Mouse (Mus musculus): ENCODE measurements at regions not wholly inside any gene's neighbourhood (a gene's known extent, or its start where the extent isn't known, plus 50 kb on each side); places are given as distances from the start of the nearest gene placed in this dataset.
A peak's percentile ranks its signal among the peaks of the same experiment; 100 is the strongest.
"Not testable (repeated sequence)": the region's sequence is repeated elsewhere in the genome, so short reads cannot be mapped to it uniquely, and the experiment has no call there.

DNA sequence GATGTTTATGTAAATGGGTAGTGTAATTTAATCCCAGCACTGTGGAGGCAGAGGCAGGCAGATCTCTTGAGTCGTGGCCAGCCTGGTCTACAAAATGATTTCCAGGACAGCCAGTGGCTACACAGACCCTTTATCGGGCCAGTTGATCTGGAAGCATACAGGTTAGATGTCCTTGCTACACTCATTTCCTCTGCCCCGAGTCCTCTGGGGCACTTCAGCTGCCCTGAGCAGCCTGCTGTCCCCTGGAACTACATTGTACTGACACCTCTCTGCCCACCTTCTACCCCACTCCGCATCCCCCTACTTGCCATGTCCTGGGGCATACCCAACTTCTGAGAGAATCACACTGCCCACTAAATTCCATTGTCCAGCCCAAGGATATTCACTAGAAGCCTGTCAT lies 60.6 kb upstream of the Helt start:
- DNase-seq (ENCODE audit: low spot score) = no peak

DNA sequence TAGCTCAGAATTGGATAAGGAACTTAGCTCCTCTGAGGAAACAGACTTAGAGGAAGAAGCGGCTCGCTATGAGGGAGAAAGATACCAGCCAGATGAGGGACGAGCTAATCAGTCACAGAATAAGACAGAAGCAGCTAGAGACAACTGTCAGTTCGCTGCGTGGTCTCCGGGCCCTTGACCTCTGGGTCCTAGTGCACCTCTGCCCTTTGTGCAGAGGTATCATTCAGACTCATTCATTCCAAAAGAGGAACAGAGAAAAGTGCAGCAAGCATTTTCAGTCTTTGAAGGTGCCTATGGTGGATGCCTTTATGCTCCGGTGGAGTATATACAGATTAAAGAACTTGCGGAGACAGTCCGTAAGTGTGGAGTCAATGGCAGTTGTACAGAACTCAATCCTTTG lies 63.5 kb upstream of the Helt start:
- DNase-seq (ENCODE audit: low spot score) = not testable (repeated sequence)

DNA sequence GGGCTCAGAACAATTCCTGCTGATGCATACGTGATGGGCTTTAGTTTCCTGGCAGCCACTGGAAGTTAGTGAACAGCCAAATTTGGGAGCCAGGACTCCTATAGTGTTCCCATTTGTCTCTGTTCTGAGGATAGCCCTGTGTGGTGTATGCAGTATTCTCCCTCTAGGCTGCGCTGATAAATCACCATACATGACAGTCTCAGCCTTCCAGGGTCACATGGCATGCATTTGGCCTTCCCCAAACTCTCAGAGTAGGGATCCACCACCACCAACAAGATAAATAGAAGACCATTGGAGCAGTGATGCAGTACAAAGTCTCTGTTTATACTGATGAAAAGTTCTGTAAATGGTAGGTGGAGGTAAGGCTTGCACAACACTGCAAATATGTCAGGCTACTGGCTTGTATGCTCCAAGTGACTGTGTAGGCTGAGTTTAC lies 68.4 kb upstream of the Helt start:
- DNase-seq (ENCODE audit: low spot score) = no peak

DNA sequence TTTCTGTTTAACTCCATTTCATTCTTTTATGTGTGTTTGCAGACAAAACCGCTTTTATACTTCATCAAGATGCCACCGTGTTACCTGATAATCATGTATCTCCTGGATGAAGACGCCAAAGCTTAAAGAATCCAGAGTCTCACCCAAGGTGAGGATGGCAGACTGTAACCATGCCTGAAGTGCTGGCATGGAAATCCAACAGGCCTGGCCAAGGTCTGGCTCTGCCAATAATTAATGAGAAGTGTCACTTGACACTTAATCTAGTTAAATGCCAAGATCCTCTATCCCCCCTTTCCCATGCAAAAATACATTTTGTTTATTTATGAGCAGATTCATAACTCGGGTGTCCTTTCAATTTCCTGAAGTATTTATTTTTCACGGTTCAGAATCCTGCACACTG lies 71.2 kb upstream of the Helt start:
- DNase-seq (ENCODE audit: low spot score) = no peak

DNA sequence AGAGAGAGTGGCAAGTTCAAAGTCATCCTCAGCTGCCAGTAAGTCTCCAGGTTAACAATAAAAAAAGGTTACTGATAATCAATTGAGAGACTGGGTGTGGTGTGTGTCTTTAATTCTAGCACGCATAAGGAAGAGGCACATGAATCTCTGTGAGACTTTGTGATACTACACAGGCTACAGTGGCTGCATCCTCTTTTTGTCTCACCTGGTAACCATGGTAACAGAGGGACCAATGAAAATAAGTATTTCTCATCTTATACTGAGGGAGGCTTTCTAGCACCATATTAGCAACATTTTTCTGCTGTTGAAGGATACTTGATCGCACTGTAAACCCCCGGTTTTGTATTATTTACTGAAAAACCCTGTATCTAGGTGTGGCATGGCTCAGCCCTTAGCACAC lies 72.7 kb upstream of the Helt start:
- DNase-seq (ENCODE audit: low spot score) = no peak

DNA sequence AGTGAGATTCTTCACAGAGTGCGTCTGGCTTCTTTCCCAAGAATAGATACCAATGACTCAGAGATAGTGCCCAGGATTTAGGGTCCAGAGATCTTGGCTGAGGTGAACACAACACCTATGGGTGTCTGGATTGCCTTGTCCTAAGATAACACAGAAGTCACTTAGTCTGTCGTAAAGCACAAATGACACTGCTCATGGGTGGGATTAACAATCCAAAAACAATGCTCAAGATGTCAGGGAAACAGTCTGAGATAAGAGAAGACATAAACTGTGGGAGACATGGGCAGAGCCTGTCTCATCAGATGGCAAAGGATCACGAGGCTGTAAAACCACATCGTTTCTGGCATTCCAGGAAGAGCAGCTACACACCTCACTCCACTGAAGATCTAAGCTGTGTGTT lies 79.6 kb upstream of the Helt start:
- DNase-seq (ENCODE audit: low spot score) = no peak

DNA sequence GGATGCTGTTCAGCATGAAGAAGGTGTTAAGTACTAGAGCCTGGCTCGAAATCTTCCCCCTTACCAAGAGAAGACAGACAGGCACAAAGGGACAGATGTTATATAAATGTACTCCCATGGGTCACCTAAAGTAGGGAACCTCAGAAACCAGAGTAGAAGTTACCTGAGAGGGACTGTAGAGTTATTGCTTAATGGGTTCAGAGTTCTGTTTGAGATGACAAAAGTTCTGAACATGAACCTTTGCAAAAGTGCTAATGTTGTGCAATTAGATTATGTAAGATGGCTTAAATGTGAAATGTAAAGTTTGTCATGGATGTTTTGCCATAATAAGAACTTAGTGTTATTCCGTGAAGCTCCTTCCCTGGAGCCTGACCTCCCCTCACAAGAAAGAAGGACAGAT lies 81.5 kb upstream of the Helt start:
- no peak for DNase-seq (ENCODE audit: low spot score)

DNA sequence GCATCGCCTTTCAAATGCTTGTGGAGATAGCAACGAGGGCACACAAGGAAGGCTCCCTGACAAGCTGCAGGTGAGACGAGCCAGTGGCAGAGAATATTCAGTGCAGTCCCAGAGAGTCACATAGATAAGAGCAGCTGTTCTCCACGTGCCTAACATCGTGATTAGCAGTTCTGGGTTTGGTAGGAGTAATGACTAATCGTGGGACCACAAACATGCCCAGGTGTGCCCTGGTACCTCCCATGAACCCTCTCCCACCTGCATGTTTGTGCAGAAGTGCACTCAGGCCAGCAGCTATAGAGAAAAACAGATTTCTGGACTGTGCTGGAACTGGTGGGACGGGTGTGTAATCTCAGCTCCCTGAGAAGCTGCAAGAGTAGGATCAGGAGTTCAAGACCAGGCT lies 85.9 kb upstream of the Acsl1 start:
- DNase-seq (ENCODE audit: low spot score) = no peak

DNA sequence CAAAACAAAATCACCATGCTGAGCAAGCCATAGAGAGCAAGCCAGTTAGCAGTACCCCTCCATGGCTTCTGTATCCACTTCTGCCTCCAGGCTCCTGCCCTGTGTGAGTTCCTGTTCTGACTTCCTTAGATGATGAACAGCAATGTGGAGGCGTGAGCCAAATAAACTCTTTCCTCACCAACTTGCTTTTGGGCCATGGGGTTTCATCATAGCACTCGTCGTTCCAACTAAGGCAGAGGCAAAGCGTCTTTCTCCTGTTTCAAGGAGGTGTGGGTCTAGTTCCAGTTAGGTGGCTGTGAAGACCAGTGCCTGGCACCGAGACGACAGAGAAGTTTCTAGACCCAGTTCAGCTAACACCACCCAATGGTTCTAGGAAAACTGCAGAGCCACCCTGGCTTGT lies 85.0 kb upstream of the Acsl1 start:
- DNase-seq (ENCODE audit: low spot score) = peak; percentile 56

DNA sequence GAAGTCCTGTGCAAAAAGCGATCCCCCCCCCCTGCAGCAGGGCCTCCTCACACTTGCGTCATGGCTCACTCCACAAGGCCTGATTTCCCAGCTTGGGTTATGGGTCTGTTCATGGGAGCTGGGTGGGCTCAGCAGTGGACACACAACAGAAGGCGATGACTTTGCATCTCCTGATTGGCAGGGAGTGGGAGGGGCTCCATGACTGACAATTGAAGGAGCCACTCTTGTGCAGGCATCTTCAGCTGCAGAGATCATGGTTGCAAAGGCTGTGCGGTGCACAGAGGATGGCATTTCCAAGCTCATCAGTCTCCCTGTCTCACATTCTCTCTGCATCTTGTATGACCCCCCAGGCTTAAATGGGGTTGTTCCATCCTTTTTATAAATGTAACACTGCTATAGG lies 84.3 kb upstream of the Acsl1 start:
- no peak for DNase-seq (ENCODE audit: low spot score)

DNA sequence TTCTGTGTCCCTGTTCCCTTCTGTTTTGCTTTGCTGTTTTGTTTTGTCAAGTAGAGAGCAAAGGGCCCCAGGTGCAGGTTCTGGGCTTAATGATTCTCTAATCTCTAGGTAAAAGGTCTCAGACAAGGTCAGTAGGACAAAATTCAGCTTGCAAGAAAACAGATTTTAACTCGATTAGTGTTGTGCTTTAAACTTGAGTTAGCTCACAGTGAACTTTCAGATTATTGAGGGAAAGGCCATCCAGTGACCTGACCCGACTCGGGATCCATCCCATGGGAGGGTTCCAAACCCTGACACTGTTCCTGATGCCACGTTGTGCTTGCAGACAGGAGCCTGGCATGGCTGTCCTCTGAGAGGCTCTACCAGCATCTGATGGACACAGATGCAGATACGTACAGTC lies 83.8 kb upstream of the Acsl1 start:
- peak; percentile 44 for DNase-seq (ENCODE audit: low spot score)

DNA sequence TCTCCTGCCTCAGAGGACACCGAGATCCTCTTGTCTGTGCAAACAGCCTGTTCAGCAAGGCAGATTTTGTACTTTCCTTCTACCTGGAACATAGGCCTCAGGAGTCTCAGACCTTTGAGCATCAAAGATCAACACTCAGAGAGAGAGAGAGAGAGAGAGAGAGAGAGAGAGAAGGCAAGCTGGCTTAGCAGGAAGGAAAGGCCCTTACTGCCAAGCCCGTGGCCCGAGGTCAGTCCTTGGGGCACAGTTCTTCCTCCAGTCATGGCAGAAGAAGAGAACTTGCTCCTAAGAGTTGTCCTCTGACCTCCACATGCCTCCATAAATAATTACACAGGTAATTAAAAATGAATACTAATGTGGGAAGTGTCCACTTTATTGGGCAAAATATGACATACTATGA lies 82.4 kb upstream of the Acsl1 start:
- DNase-seq (ENCODE audit: low spot score) = no peak

DNA sequence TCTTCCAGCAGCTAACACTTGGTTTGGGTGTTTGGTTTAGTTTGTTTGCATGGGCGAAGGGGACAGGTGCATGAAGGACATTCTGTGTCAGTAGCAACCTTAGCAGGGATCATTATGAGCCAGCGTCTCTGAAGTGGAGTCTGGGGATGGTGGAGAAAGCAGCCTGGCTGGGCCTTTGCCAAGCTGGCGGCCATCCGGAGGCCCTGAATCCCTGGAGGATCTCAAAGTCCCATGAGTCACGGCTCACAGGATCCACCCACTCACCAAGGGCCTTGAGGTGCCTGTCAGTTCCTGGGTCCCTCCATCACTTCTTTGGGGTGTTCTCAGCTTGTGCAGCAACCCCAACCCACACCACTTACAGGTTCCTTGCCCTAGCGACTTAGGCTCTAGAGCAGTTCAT lies 80.4 kb upstream of the Acsl1 start:
- DNase-seq (ENCODE audit: low spot score) = no peak

DNA sequence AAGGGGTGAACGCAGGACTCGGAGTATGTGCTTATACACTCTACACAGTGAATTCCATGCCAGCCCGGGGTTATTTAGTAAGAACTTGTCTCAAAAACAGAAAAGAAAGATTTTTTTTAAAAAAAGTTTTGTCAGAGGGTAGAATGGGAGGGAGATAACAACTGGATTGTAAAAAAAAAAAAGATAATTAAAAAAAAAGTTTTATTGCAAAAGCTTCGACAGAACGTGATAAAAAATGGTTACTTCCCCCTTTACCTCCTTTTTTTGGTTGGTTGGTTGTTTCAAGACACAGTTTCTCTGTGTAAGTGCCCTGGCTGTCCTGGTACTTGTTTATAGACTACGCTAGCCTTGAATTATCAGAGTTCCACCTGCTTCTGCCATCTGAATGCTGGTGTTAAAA lies 79.2 kb upstream of the Acsl1 start:
- no peak for DNase-seq (ENCODE audit: low spot score)

DNA sequence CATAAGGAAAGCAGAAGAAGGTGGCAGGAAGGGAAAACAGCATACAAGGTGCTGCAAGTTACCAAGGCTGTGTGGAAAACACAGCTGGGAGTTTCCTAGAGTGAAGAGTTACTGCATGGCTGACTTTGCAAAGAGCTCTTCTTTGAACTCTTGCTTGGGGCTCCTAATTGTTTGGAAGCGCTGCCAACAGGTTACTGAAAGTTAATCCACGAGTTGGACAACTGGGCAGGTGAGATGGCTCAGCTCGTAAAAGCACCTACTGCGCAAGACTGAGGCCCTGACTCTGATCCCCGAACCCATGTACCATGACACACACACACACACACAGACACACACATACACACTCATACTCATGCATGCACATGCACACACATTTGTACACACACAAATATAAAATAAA lies 77.5 kb upstream of the Acsl1 start:
- DNase-seq (ENCODE audit: low spot score) = no peak

DNA sequence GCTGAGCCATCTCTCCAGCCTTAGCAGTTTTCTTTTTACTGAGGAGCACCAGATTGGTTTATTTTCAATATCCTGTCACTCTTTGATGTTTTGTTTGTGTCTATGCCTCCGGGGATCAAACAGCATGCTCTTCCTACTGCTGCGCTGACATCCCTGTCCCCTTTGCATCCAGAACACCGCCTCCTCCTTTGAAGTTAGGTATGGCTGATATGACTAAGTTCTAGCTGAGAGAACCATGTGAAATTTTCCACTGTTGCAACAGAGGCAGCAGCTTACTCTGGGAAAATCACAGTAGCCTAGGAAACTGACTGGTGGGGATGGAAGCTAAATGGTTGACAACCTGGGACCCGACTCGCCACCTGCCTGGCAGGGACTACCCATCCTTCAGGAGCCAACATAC lies 76.1 kb upstream of the Acsl1 start:
- DNase-seq (ENCODE audit: low spot score) = no peak

DNA sequence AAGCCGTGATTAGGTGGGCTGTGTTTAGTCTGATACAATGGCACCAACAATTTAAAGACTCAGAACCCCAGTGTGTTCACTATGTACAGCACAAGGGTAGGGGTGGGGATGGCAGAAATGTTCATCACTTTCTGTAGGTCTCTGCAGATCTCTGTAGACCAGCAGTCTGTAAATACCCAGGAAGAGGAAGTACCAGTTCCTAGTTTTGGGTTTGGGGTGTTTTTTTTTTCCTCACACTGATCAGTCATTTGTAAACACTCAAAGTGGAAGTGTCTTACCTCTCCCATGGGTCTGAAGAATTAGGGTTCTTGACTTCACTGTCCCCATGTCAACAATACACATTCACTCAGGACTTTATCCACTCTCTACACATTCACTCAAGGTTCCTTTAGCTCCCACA lies 75.5 kb upstream of the Acsl1 start:
- DNase-seq (ENCODE audit: low spot score) = no peak

DNA sequence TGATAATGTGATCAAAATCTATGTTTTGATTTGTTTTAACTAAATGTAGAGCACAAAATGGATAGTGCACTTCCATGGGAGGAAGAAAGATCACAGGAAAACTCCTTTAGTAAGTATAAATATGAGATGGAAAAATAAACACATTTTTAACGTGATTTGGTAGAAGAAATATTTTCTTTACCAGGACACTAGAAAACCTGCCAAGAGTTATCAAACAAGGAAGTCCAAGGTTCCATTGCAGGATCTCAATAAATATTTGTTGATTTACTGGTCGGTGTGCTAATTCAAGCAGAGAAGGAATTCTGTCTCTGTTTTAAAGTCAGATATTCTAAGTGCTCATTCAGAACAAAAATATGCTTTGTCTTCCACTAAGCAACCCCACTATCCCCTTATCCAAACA lies 73.8 kb upstream of the Acsl1 start:
- DNase-seq (ENCODE audit: low spot score) = no peak

DNA sequence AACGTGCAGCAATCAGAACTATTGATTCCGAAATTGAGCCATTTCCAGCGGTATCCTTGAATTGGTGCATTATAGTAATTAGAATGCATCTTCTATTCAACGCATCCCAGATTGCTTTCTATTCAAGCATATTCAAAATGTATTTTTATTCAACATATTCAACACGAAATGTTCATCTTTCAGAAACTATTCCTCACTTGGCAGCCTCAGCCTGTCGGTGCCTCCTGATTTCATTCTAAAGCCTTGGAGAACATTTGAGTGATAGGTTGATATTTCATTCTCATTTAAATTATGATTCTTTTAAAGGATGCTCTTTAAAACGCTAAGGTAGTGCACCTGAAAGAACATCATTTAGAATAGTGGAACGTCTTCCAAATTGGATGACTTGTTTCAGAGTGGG lies 73.1 kb upstream of the Acsl1 start:
- no peak for DNase-seq (ENCODE audit: low spot score)

DNA sequence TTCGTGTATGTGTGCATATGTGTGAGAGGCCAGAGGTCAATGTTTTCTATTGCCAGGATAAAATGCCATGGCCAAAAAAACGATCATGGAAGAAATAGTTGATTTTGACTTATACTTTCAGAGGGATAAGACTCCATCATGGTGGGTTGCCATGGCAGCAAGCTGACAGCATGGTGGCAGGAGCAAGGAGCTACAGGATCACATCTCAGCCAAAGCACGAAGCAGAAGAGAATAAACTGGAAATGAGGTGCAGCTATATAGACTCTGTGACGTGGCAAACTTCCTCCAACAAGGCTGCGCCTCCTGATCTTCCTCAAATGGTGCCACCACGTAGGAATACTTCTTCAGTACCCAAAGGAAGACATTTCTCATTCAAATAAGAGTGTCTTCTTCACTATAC lies 70.2 kb upstream of the Acsl1 start:
- no peak for DNase-seq (ENCODE audit: low spot score)

DNA sequence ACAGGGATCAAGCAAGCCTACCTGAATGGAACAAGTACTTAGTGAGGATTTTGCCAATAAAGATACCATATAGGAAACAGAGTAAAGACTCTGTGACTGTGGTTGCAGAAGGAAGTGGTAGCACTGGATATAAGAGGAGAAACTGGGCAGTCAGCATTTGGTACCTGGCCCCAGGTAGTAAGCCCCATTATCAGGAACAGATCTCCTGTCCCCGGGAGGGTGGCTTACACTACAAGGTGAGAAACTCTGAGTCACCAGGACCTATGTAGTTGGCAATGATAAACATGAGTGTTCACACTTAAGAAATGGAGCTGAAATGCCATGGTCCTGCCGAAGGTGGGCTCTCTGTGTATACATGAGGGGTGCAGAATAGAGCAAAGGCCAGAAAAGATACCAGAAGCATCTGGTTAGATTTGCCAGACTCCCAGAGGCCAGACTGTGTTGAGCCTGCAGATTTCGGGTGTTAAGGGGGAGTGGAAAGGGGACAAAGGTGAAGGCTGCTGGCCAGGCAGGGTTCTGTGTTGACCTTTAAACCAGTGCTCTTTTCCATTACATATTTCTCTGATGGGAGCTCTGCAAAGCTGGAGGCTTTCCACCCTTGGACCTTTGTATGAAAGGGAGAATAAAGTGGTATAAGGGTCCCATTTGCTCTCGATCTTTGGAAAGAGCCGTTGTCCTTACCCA lies 66.8 kb upstream of the Acsl1 start:
- DNase-seq (ENCODE audit: low spot score) = peak; percentile 89

DNA sequence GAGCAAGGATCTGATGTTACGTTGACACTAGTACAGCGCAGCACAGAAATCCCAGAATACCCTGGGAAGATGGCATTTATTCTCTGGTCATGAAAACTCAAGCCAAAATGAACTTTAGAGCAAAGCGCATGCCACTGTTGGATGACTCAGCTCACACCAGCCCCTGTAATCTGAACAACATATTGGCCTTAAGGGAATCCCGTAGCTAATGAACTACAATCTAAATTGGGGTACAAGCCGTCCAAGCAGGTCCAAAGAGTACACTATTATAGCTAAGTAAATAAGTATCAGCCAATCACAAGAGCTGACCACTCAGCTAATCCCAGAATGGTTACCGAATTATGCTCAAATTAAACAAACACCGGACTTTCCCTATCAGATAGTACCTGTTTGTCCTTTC lies 62.0 kb upstream of the Acsl1 start:
- DNase-seq (ENCODE audit: low spot score) = no peak

DNA sequence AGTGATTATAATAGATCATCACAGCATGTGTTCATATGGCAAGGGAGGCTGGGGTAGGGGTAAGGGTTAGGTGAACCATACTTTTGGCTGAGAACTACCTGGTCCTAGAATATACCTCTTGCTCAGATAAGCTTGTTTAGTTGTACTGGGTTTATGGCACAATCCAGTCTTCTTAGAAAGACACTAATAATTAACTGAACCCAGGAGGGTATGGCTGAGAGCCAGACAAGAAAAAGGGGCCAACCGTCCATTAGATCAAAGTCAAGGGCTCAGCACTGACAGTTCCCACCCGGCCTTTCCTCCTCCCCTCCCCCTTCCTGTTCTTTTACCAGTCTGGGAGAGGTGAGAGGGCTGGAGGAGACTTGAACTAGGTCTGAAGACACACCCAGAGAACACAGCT lies 61.5 kb upstream of the Acsl1 start:
- DNase-seq (ENCODE audit: low spot score) = no peak

DNA sequence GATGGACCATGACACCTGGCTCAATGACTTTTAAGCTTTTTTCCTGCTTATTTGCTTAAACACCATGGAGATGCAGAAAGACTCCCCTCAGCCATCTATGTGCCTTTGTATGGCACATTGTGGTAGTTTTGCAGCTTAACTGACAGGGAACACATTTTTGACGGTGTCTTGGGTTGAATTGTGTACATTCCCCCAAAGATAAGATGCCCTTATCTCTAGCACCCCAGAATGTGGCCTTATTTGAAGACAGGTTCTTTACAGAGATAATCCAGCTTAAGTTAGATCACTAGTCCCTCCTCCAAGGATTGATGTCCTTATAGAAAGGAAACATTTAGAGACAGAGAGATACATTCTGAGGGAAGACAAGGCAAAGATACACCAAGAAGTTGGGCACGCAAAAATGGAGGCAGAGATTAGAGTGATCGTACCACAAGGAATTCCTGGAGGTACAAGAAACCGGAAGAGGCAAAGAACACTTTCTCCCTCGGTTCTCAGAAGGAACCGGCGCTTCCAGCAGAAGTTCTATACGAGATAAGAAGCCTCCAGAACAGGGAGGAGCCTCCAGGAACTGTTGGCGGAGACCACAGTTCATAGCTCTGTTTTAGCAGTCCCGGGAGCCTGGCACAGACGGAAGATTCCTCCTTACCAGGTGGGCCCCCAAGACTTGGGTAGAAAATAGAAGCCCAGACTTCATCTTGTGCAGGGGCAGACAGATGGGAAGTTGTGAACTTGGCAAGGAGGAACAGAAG lies 58.8 kb upstream of the Acsl1 start:
- no peak for DNase-seq (ENCODE audit: low spot score)
